Mouse (Mus musculus) liver, adult (tissue): Measurements from ENCODE around the gene Atp6ap2.

ENCODE experiments used
- GATA4 ChIP-seq: IDR thresholded peaks from 2 replicates; pipeline ENCODE4 v1.6.1; 2014; ENCODE audit warnings: mild to moderate bottlenecking, low read length; ENCODE audit not compliant: insufficient replicate concordance

Gene Atp6ap2

DNA sequence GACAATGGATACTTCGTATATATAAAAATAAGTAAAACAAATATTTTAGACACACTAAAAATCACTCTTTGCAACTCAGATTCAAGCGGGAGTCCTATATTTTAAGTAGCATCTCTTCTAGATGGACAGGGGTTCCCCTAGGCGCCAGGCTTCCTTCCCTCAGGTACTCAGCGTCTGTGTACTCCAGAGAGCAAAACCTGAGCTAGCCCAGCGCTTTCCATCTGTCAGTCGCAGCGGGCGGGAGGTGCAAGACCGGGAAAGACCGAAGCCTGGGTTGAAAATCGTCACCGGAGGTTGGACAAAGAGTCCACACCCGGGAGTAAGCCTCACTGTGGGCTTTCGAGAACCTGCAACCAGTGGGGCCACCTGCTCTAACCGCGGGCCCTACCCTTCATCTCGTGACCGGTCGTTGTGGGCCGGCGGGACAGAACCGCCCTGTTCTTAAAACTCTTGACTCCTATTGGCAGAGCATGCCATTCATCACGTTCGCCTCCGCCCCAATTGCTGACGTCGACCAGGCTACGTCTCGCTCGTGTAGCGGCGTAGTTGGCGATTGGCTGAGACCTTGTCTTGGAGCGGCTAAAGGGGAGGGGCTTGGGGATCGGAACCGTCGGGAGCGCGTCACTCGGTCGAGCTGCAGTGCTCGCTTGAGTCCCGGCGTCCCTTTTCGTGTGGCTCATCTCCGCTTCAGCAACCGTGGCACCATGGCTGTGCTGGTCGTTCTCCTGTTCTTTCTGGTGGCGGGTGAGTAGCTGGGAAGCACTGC lies at the start of gene Atp6ap2:
Gene Atp6ap2, plus strand, starts transcription at position 610 of the 766 bp plus-strand sequence.
- TF ChIP-seq GATA4: no peak

DNA sequence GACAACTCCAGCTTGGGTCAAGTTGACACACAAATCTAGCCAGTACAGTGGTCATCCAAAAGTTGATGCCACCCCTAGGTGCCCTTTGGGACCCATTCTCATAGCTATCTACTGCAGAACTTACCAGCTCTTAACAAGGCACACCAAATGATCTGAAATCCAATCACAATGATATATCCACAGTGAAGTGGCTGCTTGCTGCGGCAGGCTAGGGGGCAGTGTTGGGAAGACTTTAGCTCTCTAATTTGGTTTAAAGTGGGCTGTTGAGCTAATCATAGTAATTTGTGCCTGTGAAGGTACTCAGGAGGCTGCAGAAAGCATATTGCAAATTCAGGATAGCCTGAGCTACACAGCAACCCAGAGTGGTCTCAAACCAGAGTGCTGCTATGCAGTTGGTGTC lies 43.2 kb upstream of the Atp6ap2 start:
- no peak for TF ChIP-seq GATA4

DNA sequence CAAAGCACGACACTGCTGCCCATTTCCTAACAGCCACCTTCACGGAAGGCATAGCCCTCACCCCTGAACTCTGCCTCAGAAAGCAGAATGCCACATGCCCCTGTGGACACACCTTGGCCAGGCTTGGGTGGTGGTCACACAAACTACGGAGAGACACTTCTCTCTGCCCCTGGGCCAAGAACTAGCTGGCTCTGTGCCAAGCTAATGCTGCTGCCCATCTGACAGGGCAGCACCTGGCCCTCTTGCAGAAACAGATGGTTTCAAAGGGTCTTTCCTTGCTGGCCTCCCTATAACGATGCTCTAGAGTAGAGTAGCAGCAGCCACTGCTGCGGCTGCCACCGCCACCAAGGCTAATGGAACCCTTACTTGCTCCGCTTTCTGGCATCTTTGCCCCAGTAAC lies 30.5 kb upstream of the Atp6ap2 start:
- TF ChIP-seq GATA4: no peak

DNA sequence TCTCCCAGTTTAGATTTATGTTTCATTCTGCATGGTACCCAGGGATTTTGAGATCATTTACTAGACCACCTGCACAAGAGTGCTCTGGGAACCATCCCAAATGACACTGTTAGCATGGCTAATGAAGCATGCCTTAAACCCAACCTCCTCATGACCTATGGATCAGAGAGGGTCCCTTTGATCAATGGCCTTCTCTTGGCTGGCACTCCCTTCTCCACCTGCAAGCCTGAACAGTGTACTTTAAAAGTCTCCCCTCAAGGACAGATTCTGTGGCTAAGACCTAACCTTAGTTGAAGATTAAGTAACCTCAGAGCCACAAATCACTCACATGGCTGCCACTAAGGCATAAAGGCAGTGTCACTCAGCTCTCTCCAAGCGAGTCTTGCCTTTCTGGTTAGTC lies 16.2 kb upstream of the Atp6ap2 start:
- TF ChIP-seq GATA4: no peak

DNA sequence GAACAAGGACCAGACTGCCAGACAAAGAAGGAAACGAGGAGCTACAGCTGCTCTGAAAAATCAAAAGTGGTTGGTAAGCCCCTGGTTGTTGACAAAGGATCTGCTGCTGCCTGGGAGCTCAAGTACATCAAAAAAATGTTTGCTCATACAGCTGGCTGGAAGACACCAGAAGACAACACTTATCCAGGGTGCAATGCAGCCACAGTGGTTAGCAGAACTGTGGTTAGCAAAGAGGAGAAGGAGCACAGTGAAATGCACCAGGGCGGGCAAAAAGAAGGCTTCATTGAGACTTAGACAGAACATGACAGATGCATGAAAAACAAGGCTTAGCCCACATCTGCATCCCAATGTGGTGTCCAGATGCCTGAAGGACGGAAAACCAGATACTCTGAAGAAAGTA lies 9.7 kb upstream of the Atp6ap2 start:
- TF ChIP-seq GATA4: no peak

DNA sequence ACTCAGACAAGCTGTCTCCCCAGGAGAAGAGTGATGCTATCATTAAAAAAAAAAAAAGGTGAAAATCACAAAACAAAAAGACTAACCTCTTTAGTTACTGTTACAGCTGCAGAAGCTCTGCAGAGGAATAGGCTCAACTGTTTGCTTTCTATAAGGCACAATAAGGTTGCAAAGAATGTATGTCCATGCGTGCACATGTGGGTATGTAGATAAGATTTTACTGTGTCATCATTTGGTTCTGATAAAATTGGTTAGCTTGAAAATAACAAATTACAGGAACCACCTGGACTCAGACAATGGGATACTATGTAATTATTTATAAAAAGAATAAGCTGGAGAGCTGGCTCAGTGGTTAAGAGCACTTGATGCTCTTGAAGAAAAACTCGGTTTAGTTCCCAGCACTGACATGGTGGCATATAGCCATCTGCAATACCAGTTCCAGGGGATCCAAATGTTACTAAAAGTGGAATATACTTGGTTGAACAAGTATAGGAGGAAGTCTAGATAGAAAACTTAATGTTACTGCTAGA lies 9.2 kb upstream of the Atp6ap2 start:
- TF ChIP-seq GATA4: no peak

DNA sequence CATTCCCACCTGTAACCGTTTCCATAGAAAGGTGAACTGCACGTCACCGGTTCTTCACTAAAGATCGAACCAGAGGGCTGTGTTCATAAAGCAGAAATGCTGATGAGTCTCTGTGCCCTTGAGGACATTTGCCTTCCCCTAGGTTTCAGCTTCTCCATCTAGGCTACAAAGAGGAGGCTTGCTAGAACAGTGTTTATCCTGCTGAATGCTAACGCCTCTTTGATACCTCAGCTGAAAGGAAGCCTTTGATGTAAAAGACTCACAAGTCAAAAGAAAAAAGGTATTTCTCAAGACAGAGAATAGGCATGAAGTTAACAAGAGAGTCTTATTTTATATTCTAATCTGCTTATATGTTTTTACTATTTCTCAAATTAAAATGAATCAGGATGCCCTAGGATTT lies 4.3 kb upstream of the Atp6ap2 start:
- no peak for TF ChIP-seq GATA4

DNA sequence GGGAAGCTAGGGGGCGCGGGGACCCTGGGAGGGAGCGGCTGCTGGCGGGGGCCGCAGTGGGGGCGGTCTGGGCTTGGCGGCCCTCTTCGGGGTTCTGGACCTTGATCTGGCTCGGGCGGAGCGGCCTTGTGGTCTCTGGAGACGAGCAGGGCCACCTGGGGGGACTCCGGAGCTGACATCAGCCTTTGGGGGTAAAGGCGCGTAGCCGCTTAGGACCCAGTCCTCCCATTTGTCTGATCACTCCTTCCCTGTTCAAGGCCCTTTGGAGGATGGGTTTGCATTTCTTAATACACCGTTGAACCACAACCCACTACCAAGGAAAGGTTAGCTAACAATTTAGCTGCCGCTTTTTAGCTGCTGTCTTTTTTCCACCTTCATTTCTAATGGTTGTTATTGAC lies 356 bp downstream of the Atp6ap2 start:
- TF ChIP-seq GATA4: no peak

DNA sequence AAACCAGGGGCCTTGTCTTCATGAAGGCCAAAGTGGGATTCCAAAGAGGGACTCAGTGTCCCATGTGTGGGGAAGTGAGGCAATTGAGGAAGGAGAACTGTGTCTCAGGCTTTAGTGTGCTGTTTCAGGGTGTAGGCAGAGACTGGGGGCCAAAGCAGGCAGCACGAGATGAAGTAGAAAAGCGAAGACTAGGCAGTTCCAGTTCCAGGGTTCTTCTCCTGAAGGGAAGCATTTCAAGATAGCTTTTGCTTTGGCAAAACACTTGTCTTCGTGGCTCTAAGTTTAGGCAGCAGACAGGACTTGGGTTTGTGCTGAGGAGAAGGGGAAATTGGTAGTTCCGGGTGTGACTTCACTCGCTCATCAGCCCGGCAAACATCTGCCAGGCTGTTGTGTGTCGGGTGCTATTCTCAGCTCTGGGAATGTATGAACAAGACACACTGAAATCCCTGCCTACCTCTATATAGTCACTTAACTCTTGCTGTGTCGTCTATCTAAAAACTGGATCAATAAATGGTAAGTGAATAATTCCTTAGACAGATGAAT lies 3.9 kb downstream of the Atp6ap2 start:
- no peak for TF ChIP-seq GATA4

DNA sequence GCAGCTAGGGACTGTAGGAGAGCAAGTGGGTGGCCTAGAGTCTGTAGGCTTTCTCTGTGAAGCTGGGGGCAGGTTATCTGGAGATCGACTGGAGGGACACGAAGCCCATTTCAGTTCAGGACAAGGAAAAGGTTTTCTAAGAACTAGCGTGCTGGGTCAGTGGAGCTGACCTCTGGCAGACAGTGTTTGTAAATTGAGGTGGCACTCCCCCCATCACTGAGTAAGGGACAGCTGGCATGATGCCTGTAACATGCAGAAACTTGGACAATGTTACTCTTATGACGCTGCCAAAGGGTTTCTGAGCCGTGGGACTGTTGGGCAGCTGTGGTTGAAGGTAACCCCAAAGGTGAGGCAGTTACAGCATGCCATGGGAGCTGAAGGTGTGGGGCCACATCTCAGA lies 4.4 kb downstream of the Atp6ap2 start:
- TF ChIP-seq GATA4: no peak

DNA sequence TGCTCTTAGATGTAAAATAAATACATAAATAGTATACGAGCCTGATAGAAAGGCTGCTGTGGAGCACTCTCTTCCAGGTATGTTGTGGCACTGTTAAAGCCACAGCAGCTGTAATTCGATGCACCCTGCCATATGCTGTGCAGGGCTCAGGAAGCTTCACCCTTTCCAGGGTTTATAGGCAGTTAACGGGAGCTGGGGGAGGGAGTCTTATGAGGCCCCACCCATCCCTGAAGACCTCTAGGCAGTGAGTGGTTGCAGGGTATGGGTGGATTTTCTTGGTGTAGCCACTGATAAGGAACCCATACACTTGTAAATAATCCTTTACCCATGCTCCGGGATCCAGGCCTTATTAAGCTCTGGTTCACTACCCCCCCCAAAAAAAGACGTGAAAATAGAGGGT lies 6.2 kb downstream of the Atp6ap2 start:
- no peak for TF ChIP-seq GATA4

DNA sequence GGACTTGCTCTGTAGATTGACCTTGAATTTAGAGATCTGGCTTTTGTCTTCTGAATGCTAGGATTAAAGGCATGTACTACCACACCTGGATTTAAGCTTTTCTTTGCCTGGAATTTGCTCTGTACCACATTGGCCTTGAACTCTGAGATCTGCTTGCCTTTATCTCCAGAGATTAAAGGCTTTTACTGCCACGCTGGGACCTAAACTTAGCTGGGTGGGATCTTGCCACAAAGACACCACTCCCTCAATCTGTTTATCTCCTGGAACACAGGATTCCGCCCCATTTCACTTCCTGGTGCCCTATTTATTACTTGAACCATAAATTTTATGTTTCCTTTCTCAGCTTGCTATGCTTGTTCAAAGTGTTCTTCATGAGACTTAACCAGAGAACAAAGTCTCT lies 23.6 kb downstream of the Atp6ap2 start:
- TF ChIP-seq GATA4: no peak

DNA sequence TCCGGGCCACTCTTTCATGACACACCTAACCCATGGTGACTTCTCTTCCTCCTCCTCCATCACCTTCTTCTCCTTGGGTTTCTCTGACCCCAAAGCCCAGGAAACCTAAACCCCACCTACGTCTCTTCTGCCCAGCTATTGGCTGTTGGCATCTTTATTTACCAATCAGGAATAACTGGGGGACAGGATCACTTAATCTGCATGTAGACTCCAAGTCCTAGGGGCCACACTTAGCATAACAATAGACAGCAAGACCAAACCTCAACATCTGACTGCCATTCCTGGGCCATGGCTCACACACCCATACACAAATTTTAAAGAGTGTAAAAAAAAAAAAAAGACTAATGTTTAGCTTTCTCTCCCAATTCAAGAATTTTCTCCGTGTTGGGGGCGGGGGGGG lies 37.5 kb downstream of the Atp6ap2 start:
- no peak for TF ChIP-seq GATA4

DNA sequence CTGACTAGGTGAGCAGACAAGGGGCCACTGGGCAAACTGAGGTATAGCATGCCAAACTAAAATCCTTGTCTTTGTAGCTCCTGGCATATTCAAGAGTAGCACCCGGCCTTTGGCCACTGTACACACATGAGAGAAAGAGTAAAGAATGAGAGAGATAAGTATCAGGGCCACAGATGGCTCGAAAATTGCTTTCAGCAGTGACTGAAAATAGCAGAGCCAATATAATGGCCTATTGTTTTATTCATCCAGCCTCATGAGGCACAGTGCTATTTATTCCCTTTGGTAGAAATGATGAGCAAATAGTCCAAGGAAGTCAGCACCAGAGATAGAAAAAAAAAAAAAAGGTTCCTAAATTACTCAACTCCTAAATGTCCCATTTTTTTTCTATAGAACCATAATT lies 57.4 kb downstream of the Atp6ap2 start:
- TF ChIP-seq GATA4: no peak

DNA sequence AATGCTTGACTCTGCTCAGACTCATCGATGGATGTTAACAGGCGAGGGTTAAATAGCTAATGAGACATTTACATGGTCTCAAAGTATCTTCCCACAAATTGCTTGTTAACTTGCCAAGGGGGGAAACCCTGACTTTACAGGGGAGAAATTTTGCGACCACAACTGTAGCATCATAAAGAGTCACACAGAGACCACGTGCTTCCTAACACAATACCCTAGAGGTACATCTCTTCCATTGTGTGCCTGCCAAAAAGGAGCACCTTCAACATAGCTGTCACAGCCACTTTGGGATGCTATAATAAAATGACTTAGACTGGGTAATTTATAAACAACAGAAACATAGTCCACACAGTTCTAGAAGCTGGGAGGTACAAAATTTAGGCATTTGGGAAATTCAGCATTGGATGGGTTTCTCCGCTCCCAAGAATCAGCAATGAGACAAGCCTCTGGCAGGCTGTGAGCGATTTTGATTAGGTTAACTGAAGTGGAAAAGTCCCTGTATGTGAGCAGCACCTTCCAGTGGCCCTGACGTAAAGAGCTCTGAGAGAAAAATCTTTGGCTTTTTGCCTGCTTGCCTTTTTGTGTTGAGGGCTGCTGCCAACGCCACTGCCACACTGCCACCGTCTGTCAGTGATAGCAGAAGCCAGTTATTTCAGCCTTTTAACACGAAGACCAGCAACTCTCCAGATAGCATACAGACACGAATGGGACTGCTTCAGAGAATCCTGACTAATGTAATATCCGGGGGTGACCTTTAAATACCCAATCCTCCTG lies 58.1 kb downstream of the Atp6ap2 start:
- TF ChIP-seq GATA4: no peak

DNA sequence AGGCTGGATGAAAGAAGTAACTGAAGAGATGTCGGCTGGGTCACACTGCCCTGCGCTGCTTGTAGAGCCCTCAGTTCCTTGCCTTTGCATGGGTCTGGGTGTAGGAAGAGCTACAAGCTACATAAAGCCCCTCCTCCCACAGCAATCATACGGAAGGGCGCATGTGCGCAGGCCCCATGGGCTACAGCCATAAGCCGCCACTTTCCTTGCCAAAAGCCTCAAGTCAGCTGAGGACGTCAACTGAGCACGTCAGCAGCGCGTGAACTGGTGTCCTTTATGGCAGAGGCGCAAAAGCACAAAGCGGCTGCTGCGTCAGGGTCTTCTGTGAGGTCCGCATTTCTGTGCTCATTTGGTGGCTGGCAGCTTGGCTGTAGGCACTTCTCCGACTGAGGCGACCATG lies 64.3 kb downstream of the Atp6ap2 start:
- TF ChIP-seq GATA4: no peak
